Mouse (Mus musculus): ENCODE results near the gene Gm49630. TPM values are rescaled to one million over a fixed set of nuclear protein-coding genes. Genes with fewer than 3 reads are reported as not detected.
"Not testable (repeated sequence)": the region's sequence is repeated elsewhere in the genome, so short reads cannot be mapped to it uniquely, and the experiment has no call there.

The Gm49630 gene
- polyA plus RNA-seq, 1 experiment from 2014 or later = not detected

DNA sequence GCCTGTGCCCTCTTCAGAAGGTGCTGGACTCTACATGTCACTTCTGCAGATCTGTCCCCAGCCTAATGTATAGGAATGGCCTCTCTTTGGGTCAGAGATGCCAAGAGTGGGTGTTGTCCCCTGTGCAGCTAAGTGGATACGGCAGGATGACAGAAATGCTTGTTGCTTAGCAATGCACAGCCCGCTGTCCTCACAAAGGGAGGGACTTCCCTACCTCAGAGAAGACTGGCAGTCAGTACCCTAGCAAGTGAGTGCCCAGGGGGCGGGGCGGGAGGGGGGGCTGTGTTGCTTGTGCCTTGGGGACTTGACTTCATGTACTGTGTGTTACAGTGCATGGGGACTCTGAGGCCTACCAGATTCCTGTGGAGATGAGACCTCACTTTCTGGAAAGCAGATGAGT, 12.0 kb downstream of the Gm49630 start:
- not testable (repeated sequence) for H3K27me3 ChIP-seq (ENCODE audit: control insufficient read depth, insufficient read depth, low read length); H3K9me3 ChIP-seq (ENCODE audit: control insufficient read depth, low read length); H3K4me1 ChIP-seq (ENCODE audit: control insufficient read depth, insufficient read depth, low read length); H3K4me3 ChIP-seq (replicated peaks; ENCODE audit: low read depth, low read length); H3K36me3 ChIP-seq (ENCODE audit: control insufficient read depth, insufficient read depth, low read length); H3K27ac ChIP-seq (replicated peaks; ENCODE audit: low read depth, low read length); H3K9ac ChIP-seq (replicated peaks; ENCODE audit: low read length); DNase-seq; H3K4me2 ChIP-seq (ENCODE audit: low read length); ATAC-seq (ENCODE audit: low FRiP score, low TSS enrichment)
- WGBS = 65% methylated on average over 4 of the region's 4 CpGs

DNA sequence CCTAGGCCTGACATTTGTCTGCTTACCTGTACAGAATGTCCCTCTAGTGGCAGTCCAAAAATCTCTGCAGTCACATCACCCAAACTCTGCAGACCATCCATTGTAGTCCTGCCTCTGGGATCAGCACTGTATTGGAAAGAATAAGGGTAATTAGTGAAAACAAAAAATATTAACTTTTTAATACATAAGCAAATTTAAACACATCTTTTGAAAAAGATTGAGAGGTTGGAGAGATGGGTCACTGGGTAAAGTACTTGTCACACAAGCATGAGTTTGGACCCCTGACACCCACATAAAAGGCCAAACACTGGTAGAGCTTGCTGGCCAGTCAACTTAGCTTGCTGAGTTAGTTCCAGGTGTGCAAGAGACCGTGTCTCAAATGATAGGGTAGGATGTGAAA, 19.2 kb downstream of the Gm49630 start, which contains the start of gene Ttll2:
Ttll2 (minus strand) TSS at position 101 of the 400 bp plus-strand sequence.
- H3K27me3 ChIP-seq (ENCODE audit: control insufficient read depth, insufficient read depth, low read length); H3K4me3 ChIP-seq (replicated peaks; ENCODE audit: low read depth, low read length); H3K9me3 ChIP-seq (ENCODE audit: control insufficient read depth, low read length); H3K36me3 ChIP-seq (ENCODE audit: control insufficient read depth, insufficient read depth, low read length); ATAC-seq (ENCODE audit: low FRiP score, low TSS enrichment); H3K4me1 ChIP-seq (ENCODE audit: control insufficient read depth, insufficient read depth, low read length); H3K4me2 ChIP-seq (ENCODE audit: low read length); DNase-seq; H3K27ac ChIP-seq (replicated peaks; ENCODE audit: low read depth, low read length); H3K9ac ChIP-seq (replicated peaks; ENCODE audit: low read length): not testable (repeated sequence)
- whole genome bisulfite sequencing = 100% methylated on average over 1 of the region's 1 CpGs

DNA sequence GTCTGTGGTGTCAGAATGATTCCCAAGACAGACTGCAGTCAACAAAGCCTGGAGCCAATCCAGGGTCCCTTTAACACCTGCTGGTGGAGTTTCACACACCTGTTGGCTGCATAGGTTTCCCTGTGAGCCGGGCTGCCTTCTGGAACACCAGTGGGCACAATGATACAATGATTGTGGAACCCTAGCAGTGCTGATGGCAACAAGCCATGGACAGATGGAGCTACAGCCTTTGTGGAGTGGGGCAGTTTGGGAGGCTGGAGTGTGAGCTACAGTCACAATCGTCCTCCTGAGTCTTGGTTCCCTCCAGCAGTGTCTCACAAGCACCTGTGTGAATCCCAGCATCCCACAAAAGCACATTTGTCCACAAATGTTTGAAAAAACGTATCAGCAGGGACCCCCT, 23.0 kb downstream of the Gm49630 start:
- not testable (repeated sequence) for H3K27me3 ChIP-seq (ENCODE audit: control insufficient read depth, insufficient read depth, low read length); H3K4me3 ChIP-seq (replicated peaks; ENCODE audit: low read depth, low read length); H3K4me1 ChIP-seq (ENCODE audit: control insufficient read depth, insufficient read depth, low read length); H3K36me3 ChIP-seq (ENCODE audit: control insufficient read depth, insufficient read depth, low read length); ATAC-seq (ENCODE audit: low FRiP score, low TSS enrichment); H3K27ac ChIP-seq (replicated peaks; ENCODE audit: low read depth, low read length); H3K9ac ChIP-seq (replicated peaks; ENCODE audit: low read length); H3K9me3 ChIP-seq (ENCODE audit: control insufficient read depth, low read length); DNase-seq; H3K4me2 ChIP-seq (ENCODE audit: low read length)
- WGBS = 79% methylated on average over 2 of the region's 3 CpGs

DNA sequence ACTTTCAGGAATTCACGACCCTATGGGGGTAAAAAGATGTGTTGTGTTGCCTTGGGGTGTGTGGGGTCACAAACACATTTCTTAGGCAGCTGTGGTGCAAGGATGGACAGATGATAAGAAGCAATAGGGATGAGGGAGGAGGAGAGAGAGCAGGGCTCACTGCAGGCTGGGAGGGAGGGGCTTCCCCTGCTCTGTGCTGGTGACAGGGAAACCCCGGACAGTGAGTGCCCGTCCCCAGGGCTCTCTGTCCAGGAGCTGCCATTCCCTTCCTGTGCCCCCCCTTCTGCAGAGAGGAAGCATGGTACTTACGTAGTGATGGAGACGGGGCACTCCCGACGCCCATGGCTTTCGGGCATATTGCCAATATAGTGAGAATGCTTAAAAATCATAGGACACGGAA, 34.4 kb downstream of the Gm49630 start:
- H3K4me3 ChIP-seq (replicated peaks; ENCODE audit: low read depth, low read length); DNase-seq; H3K27me3 ChIP-seq (ENCODE audit: control insufficient read depth, insufficient read depth, low read length); H3K9ac ChIP-seq (replicated peaks; ENCODE audit: low read length); H3K4me1 ChIP-seq (ENCODE audit: control insufficient read depth, insufficient read depth, low read length); H3K9me3 ChIP-seq (ENCODE audit: control insufficient read depth, low read length); ATAC-seq (ENCODE audit: low FRiP score, low TSS enrichment); H3K36me3 ChIP-seq (ENCODE audit: control insufficient read depth, insufficient read depth, low read length); H3K27ac ChIP-seq (replicated peaks; ENCODE audit: low read depth, low read length); H3K4me2 ChIP-seq (ENCODE audit: low read length): not testable (repeated sequence)
- WGBS = 79% methylated on average over 8 of the region's 9 CpGs

DNA sequence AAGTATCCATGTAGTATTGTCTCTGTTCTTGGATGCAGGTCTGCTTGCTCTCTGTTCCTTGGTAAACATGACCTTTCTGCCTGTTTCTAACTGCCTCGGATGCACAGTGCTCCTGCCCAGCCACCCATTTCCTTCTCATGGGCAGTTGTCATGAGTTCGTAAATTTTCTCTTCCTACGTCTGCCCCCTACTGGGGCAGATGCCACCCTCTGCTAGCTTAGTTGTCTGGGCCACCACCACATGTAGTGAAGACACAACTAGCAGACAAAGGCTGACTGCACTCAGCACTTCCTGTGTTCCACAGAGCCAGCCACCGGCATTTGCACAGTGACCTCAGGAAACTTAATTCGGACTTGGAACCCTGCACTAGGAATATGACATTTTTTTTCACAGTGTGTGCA, 39.0 kb downstream of the Gm49630 start:
- WGBS = 92% methylated on average over 3 of the region's 5 CpGs
- H3K9ac ChIP-seq (replicated peaks; ENCODE audit: low read length) = not testable (repeated sequence)

DNA sequence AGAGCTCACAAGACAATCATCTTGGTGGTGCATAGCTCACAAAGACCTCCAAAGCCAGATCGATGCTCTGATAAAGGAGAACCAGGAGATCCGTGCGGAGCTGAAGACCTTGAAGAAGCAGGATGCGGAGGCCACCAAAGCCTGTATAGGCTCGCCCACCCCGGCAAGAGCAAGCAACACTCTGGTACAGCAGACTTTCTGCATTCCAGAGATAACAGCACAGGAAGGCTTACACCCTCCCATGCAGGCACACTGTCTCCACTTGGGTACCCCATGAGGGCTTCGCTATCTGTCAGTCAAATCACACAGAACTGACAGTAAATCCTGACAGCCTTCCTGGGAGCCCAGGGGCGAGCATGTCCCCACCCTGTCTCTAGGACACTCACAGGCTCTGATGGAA, 45.4 kb downstream of the Gm49630 start:
- H3K36me3 ChIP-seq (ENCODE audit: control insufficient read depth, insufficient read depth, low read length); H3K9me3 ChIP-seq (ENCODE audit: control insufficient read depth, low read length); H3K4me3 ChIP-seq (replicated peaks; ENCODE audit: low read depth, low read length); DNase-seq; ATAC-seq (ENCODE audit: low FRiP score, low TSS enrichment); H3K27me3 ChIP-seq (ENCODE audit: control insufficient read depth, insufficient read depth, low read length); H3K9ac ChIP-seq (replicated peaks; ENCODE audit: low read length); H3K4me1 ChIP-seq (ENCODE audit: control insufficient read depth, insufficient read depth, low read length); H3K27ac ChIP-seq (replicated peaks; ENCODE audit: low read depth, low read length); H3K4me2 ChIP-seq (ENCODE audit: low read length): not testable (repeated sequence)
- WGBS = 78% methylated on average over 3 of the region's 8 CpGs

More for the DNA sequence above, 39.0 kb downstream of the Gm49630 start:
- not testable (repeated sequence) for H3K9me3 ChIP-seq (ENCODE audit: control insufficient read depth, low read length); DNase-seq; H3K36me3 ChIP-seq (ENCODE audit: control insufficient read depth, insufficient read depth, low read length); H3K4me1 ChIP-seq (ENCODE audit: control insufficient read depth, insufficient read depth, low read length); ATAC-seq (ENCODE audit: low FRiP score, low TSS enrichment); H3K27me3 ChIP-seq (ENCODE audit: control insufficient read depth, insufficient read depth, low read length); H3K27ac ChIP-seq (replicated peaks; ENCODE audit: low read depth, low read length); H3K4me2 ChIP-seq (ENCODE audit: low read length); H3K4me3 ChIP-seq (replicated peaks; ENCODE audit: low read depth, low read length)

DNA sequence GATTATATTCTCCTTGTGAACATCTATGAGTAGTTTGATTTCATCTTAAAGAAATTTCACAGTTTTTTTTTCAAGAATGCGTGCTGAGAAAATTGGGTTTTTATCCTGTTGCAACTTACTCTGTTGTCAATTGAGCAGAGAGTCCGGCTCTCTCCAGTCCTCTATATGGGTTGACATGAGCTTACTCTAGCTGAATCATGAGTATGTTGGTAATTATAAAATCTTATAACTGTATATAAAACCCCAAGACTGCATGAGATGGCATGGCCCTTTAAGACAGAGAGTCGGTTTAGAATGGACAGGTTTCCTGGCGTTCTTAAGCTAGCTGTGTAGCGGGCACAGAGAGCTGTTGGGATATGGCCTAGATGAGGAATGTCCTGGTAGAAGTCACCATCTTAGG, 47.4 kb downstream of the Gm49630 start, which contains the start of gene Tcp10a:
Tcp10a (plus strand) TSS at position 301 of the 400 bp plus-strand sequence.
- 96% methylated on average over 3 of the region's 5 CpGs for WGBS
- not testable (repeated sequence) for H3K9ac ChIP-seq (replicated peaks; ENCODE audit: low read length); H3K4me1 ChIP-seq (ENCODE audit: control insufficient read depth, insufficient read depth, low read length); H3K9me3 ChIP-seq (ENCODE audit: control insufficient read depth, low read length); DNase-seq; ATAC-seq (ENCODE audit: low FRiP score, low TSS enrichment); H3K4me3 ChIP-seq (replicated peaks; ENCODE audit: low read depth, low read length); H3K27ac ChIP-seq (replicated peaks; ENCODE audit: low read depth, low read length); H3K36me3 ChIP-seq (ENCODE audit: control insufficient read depth, insufficient read depth, low read length); H3K4me2 ChIP-seq (ENCODE audit: low read length); H3K27me3 ChIP-seq (ENCODE audit: control insufficient read depth, insufficient read depth, low read length)

DNA sequence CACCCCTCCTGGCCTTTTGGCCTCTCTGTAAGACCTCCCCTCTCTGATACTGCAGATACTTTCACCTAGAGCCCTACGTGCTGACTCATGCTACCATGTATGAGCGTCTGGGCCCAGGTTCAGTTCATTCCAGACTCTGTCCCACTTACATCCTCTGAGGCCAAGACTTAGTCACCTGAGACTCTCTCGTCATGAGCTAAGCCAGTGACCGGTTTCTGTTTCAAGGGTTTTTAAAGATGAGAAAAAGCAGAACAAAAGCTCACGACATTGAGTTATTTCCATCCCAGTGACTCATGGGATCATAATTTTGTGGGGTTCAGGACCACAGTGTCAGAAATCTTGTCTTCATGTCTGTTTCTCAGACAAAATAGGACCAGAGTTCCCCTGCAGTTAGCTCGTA, 52.0 kb downstream of the Gm49630 start:
- not testable (repeated sequence) for H3K4me3 ChIP-seq (replicated peaks; ENCODE audit: low read depth, low read length); DNase-seq; H3K27me3 ChIP-seq (ENCODE audit: control insufficient read depth, insufficient read depth, low read length); H3K27ac ChIP-seq (replicated peaks; ENCODE audit: low read depth, low read length); H3K4me1 ChIP-seq (ENCODE audit: control insufficient read depth, insufficient read depth, low read length); H3K9ac ChIP-seq (replicated peaks; ENCODE audit: low read length); H3K36me3 ChIP-seq (ENCODE audit: control insufficient read depth, insufficient read depth, low read length); ATAC-seq (ENCODE audit: low FRiP score, low TSS enrichment); H3K9me3 ChIP-seq (ENCODE audit: control insufficient read depth, low read length); H3K4me2 ChIP-seq (ENCODE audit: low read length)
- 94% methylated on average over 6 of the region's 6 CpGs for WGBS

DNA sequence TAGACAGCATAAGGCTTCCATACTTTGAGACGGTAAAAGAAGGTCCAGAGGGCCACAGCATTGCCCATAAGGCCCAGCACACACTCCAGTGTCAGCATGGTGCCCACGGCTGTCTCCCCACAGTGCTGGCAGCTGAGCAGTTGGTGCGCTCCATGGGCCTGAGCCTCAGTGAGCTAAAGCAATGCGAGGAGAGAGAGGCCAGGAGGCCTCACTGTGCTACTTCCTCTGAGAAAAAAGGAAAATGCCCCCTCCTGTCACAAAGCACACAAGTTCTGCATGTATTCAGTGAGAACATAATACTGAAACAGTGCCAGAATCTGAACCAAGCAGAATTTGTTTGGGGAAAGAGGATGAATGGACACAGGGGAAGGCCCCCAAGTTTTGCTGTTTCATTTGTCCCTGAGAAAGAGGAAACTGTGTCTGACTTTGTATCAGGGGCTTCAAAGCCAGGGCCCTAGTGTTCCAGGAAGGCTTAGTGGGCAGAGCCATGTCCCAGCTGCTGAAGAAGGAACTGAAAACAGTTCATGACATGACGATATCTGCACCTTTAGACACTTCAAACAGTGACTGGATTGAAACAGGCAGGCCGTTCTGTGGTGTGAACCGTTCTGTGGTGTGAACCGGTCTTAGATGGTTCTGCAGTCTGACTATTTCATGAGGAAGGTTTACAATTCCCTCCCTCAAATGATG, 55.9 kb downstream of the Gm49630 start:
- ATAC-seq (ENCODE audit: low FRiP score, low TSS enrichment) = not testable (repeated sequence)

More for the DNA sequence above, 55.9 kb downstream of the Gm49630 start:
- H3K4me2 ChIP-seq (ENCODE audit: low read length); H3K27ac ChIP-seq (replicated peaks; ENCODE audit: low read depth, low read length); H3K4me1 ChIP-seq (ENCODE audit: control insufficient read depth, insufficient read depth, low read length); H3K27me3 ChIP-seq (ENCODE audit: control insufficient read depth, insufficient read depth, low read length); H3K4me3 ChIP-seq (replicated peaks; ENCODE audit: low read depth, low read length); DNase-seq; H3K36me3 ChIP-seq (ENCODE audit: control insufficient read depth, insufficient read depth, low read length); H3K9me3 ChIP-seq (ENCODE audit: control insufficient read depth, low read length); H3K9ac ChIP-seq (replicated peaks; ENCODE audit: low read length): not testable (repeated sequence)
- WGBS = 88% methylated on average over 6 of the region's 8 CpGs
